Mouse (Mus musculus): ENCODE measurements at regions not wholly inside any gene's neighbourhood (a gene's known extent, or its start where the extent isn't known, plus 50 kb on each side); places are given as distances from the start of the nearest gene placed in this dataset.
A peak's percentile ranks its signal among the peaks of the same experiment; 100 is the strongest.
"Not testable (repeated sequence)": the region's sequence is repeated elsewhere in the genome, so short reads cannot be mapped to it uniquely, and the experiment has no call there.

DNA sequence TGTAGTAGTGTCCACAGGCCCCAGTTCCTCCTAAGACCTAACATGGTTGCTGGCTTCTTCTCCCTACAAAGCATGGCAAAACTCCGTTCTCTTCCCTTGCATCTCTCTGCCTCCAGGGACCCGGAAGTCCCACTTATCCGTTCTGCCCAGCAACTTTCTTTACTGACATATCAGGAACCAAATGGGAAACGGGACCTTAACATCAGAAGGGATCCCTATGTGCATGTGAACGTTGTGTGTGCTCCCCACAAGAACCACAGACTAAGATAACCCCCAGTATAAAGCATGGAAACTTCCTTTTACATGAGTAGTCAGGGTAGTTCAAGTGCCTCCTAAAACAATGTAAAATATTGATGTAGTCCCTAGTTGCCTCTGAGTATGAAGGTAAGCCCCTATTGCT, 61.6 kb downstream of the Zxdb start:
- Histone ChIP-seq H3K4me2 (no peak overlapping the region), H3K4me3 (no peak overlapping the region), H3K27me3 (no peaks in the 10 kb centered on the region), H3K27ac (replicated peaks) (no peak overlapping the region), H3K9me3 (no peaks in the 10 kb centered on the region), H3K36me3 (no peaks in the 10 kb centered on the region), H3K4me1 (replicated peaks) (no peaks in the 10 kb centered on the region), H3K9ac (no peak overlapping the region)
- 76% methylated on average over 5 of the region's 5 CpGs for WGBS
- ATAC-seq (ENCODE audit: low read depth) = no peak

DNA sequence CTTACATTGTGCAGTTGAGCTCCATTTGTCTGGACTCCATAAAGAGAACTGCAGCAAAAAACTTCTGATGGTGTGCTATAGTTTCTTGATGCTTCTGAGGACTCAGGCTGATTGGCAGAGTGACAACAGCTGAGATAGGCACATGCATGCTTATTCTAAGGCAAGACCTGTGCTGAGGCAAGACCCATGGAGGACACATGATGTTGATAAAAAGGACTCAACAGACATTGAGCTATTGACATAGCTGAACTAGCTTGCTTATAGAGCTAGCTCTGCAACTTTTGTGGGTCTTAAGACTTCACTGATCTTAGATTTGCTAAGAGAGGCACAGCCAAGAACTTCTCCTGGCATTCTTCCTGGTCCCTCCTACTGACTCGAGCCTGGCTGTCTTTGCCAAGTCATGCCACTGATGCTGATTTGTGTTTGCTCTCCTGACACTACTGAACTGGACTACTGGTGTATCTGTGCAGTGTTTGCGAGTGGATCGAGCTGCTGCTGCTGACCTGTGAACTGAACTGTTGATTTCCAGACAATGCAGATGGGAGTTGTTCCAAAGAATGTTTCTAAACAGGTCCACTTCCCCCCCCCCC, 64.1 kb downstream of the Zxdb start:
- no peak overlapping the region for H3K9ac ChIP-seq
- 76% methylated on average over 3 of the region's 3 CpGs for WGBS
- H3K27ac ChIP-seq (replicated peaks) = no peak overlapping the region
- H3K9me3 ChIP-seq = no peaks in the 10 kb centered on the region
- H3K4me2 ChIP-seq = no peak overlapping the region
- H3K4me1 ChIP-seq (replicated peaks) = no peaks in the 10 kb centered on the region
- H3K4me3 ChIP-seq = no peak overlapping the region
- H3K36me3 ChIP-seq = no peaks in the 10 kb centered on the region
- no peaks in the 10 kb centered on the region for H3K27me3 ChIP-seq
- ATAC-seq (ENCODE audit: low read depth) = no peak

DNA sequence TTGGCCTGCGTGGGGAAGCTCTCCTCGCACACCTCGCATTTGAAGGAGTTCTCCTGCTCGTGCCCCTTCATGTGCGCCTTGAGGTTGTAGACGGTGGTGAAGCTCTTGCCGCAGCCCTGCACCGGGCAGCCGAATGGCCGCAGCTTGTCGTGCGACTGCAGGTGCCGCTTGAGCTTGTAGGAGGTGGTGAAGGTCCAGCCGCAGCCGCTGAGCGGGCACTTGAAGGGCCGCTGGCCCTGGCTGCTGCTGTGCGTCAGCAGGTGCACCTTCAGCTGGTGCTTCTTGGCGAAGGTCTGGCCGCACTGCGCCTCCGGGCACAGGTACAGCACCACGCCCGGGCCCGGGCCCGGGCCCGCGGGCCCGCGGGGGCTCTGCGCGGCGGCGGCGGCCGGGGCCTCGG, 72.5 kb downstream of the Zxdb start:
- H3K36me3 ChIP-seq; H3K27ac ChIP-seq (replicated peaks); H3K4me2 ChIP-seq; H3K9me3 ChIP-seq; H3K27me3 ChIP-seq; H3K4me3 ChIP-seq; H3K4me1 ChIP-seq (replicated peaks); H3K9ac ChIP-seq: not testable (repeated sequence)
- ATAC-seq (ENCODE audit: low read depth) = peak; percentile 32; the same call in 1 of the 2 replicates
- no CpG with 5 or more reads among the region's 37 CpGs for WGBS

DNA sequence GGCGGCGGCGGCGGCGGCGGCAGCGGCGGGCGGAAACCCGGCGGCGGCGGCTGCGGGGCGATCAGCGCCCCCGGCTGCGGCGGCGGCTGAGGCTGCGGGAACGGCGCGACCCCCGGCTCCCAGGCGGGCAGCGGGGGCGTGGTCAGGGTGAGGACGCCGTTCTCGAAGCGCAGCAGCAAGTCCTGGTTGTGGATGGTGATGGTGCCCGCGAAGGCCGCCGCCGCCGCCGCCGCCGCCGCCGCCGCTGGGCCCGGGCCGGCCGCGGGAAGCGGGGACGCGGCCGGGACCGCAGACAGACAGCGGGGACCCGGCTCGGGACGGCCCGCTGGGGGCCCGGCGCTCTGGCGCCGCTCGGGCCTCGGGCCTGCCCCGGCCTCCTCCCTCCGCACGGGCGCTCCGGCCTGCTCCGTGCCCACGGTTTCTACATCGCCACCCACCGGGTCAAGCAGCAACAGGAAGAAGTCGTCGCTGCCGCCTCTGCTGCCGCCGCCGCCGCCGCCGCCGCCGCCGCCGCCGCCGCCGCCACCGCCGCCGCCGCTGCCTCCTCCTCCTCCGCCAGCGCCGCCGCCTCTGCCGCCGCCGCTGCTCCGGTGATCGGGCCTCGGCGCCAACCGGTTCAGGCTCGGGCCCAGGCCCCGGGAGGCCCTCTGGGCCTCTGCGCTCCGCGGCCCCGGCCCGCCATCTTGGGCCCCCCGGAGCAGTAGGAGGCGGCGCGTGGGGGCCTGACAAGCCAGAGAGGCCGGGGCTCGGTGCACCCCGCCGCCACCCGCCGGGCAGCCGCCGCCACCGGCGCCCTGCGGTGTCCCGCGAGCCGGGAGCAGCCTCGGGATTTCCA, 73.2 kb downstream of the Zxdb start:
- not testable (repeated sequence) for H3K4me1 ChIP-seq (replicated peaks); H3K4me2 ChIP-seq

DNA sequence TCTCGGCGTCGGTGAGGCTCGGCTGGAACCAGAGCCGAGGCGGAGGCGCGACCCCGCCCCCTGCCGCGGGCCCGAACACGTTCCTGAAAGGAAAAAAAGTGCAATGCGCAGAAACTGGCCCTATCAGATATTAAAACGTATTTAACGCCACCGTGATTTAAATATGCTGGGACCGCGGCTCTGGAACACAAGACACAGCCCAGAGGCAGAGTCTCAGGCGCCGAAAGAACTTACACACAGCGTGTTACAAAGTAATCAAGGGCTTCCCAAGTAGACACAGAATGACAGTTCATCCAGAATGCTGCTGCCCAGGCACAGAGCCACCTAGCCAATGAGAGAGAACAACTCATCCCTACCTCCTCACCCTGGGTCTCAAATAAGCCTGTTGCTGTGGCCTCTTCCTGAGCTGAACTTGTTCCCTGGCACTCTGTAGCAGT, 73.8 kb downstream of the Zxdb start:
- peak; percentile 57 for ATAC-seq (ENCODE audit: low read depth)
- WGBS = no CpG with 5 or more reads among the region's 22 CpGs
- not testable (repeated sequence) for H3K27ac ChIP-seq (replicated peaks)

More for the DNA sequence above, 73.2 kb downstream of the Zxdb start:
- not testable (repeated sequence) for H3K9me3 ChIP-seq; H3K27me3 ChIP-seq; H3K36me3 ChIP-seq; H3K4me3 ChIP-seq; H3K27ac ChIP-seq (replicated peaks); H3K9ac ChIP-seq
- WGBS = no CpG with 5 or more reads among the region's 131 CpGs
- peak; percentile 81 for ATAC-seq (ENCODE audit: low read depth)

DNA sequence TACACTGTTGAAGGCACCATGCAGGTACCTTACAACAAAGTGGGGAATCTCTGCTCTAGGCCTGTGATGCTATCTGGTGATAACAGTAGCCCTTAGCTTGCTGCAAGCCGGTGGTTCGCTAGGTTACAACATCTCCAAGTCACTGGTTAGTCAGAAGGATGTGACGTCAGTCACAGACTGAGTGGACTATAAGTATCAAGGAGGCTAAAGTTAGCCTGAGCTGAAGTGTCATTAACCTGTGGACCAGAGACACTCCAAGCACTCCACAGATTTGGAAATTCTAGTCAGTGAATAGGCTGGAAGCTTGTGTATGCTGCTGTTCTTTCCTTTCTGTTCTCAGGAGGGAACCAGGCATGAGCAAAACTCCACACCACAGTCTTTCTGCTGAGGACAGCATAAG, 88.4 kb downstream of the Zxdb start:
- H3K9ac ChIP-seq; H3K27me3 ChIP-seq; H3K36me3 ChIP-seq; ATAC-seq (ENCODE audit: low read depth); H3K27ac ChIP-seq (replicated peaks); H3K9me3 ChIP-seq; H3K4me2 ChIP-seq; H3K4me1 ChIP-seq (replicated peaks); H3K4me3 ChIP-seq: not testable (repeated sequence)
- no CpG with 5 or more reads among the region's 3 CpGs for WGBS

More for the DNA sequence above, 73.8 kb downstream of the Zxdb start:
- H3K9ac ChIP-seq; H3K4me2 ChIP-seq; H3K4me3 ChIP-seq; H3K4me1 ChIP-seq (replicated peaks); H3K27me3 ChIP-seq; H3K36me3 ChIP-seq; H3K9me3 ChIP-seq: not testable (repeated sequence)

DNA sequence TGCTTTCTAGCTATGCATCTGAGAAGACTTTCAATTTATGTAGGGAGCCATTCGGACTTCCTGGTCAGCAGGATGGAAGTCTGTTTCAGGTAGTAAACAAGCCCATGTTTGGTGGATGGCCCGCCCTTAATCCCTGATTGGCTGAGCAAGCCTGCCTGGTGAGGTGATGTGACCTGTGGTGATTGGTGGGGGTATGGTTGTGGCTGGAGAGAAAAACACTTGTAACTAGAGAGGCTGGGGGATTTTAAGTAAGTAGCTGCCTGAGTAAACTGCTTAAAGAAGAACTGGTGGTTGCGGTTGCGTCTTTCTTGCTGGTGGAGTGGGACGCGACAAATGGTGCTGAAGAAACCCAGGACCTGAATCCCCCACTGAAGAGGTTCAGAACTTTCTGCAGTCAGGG, 103.2 kb downstream of the Zxdb start:
- not testable (repeated sequence) for H3K27ac ChIP-seq (replicated peaks); H3K4me1 ChIP-seq (replicated peaks); H3K27me3 ChIP-seq; H3K9me3 ChIP-seq; ATAC-seq (ENCODE audit: low read depth); H3K4me3 ChIP-seq; H3K4me2 ChIP-seq; H3K36me3 ChIP-seq; H3K9ac ChIP-seq
- WGBS = 98% methylated on average over 6 of the region's 6 CpGs

DNA sequence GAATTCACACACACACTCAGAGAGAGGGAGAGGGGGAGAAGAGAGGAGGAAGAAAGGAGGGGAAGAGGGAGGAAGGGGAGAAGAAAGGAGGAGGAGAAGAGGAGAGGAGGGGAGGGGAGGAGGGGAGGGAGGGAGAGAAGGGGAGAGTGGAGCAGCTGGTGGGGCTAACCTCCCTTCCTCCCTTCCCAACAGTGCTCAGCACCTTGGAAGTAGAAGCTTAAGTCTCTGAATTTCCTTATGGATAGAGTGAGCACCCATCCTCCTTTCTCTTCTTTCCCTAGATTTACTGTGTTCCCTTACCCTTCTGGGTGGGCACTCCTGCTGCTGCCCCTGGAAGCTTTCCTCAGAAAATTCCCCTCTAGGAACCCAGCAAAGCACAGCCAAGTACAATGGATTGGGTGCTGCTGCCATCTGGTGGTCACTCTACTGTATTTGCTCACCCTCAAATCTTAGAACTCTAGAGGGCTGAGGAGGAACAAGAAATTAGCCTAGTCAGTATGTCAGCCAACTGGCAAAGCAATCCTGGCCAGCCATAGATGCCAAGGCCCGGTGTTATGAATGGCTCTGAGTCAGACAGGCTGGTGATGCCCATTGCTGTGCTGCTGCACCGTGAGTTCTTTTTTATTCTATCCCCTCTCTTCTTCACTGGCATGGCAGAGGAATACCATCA, 119.9 kb downstream of the Zxdb start:
- not testable (repeated sequence) for H3K9me3 ChIP-seq; H3K27me3 ChIP-seq; H3K4me3 ChIP-seq; H3K4me2 ChIP-seq; H3K9ac ChIP-seq; H3K4me1 ChIP-seq (replicated peaks); H3K36me3 ChIP-seq; H3K27ac ChIP-seq (replicated peaks)
- 41% methylated on average over 2 of the region's 2 CpGs for WGBS
- ATAC-seq (ENCODE audit: low read depth) = peak; percentile 86

DNA sequence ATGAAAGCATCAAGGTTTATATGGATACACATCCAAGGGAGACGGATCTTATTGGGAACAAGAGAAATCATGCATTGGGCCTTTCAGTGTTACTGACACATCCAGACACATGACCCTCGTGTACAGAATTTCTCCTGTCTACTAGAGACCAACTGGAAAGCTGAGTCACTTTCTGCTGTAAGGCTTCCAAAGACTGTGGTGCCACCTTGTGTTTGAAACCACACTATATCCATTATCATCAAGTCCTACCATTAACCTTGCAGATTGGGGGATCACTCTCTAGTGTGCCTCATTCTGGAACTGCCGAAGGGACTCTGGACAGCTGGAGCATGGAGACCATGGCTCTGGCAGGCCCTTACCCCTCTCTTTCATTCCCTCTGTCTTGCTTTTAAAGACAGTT, 125.2 kb downstream of the Zxdb start:
- ATAC-seq (ENCODE audit: low read depth); H3K36me3 ChIP-seq: not testable (repeated sequence)

DNA sequence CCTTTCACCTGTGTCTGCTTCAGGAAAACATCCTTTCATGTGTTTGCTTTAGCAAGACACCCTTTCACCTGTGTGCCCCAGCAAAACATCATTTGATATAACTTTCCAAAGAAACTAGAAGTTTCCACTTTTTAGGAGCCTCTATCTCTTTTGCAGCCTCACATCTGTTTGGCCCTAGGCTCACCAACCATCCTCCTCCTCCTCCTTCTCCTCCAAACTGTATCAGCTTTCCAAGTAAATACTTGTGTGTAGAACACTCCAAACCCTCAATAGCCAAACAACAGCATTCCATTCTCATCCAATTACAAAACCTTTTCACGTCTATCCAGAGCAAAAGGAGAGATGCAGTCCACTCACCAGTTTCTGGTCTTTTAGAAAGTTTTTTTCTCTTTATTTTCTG, 133.1 kb downstream of the Zxdb start:
- Histone ChIP-seq H3K36me3 (no peaks in the 10 kb centered on the region), H3K4me2 (no peak overlapping the region), H3K4me1 (replicated peaks) (no peaks in the 10 kb centered on the region), H3K9me3 (no peaks in the 10 kb centered on the region), H3K27me3 (no peaks in the 10 kb centered on the region), H3K4me3 (no peak overlapping the region), H3K27ac (replicated peaks) (no peak overlapping the region), H3K9ac (no peak overlapping the region)
- ATAC-seq (ENCODE audit: low read depth) = no peak
- 77% methylated on average over 1 of the region's 1 CpGs for WGBS

More for the DNA sequence above, 125.2 kb downstream of the Zxdb start:
- WGBS = 100% methylated on average over 1 of the region's 3 CpGs
- H3K4me1 ChIP-seq (replicated peaks); H3K9me3 ChIP-seq; H3K27ac ChIP-seq (replicated peaks); H3K27me3 ChIP-seq; H3K4me2 ChIP-seq; H3K4me3 ChIP-seq; H3K9ac ChIP-seq: not testable (repeated sequence)

DNA sequence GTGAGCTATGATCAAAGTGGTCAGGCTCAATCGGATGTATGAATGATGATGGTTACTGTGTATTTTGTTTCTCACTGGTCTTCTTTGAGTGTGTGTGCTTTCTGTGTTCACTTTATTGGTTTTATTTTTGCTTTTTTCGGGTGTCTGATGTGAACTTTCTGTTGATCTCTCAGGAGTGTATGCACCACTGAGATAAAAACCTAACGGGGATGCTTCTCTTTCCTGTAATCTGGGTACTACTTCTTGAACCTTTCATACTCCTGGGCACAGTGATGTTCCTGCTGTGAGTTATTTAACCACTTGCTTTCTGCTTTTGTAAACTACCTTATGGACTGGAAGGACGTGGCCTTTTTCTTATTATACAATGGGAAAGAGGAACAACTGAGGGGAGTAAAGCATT, 133.6 kb downstream of the Zxdb start:
- WGBS = 77% methylated on average over 4 of the region's 4 CpGs
- H3K9me3 ChIP-seq = no peaks in the 10 kb centered on the region
- no peak overlapping the region for H3K9ac ChIP-seq
- H3K4me3 ChIP-seq = no peak overlapping the region
- no peak overlapping the region for H3K4me2 ChIP-seq
- no peak for ATAC-seq (ENCODE audit: low read depth)
- no peak overlapping the region for H3K27ac ChIP-seq (replicated peaks)
- no peaks in the 10 kb centered on the region for H3K36me3 ChIP-seq
- H3K27me3 ChIP-seq = no peaks in the 10 kb centered on the region
- no peaks in the 10 kb centered on the region for H3K4me1 ChIP-seq (replicated peaks)

DNA sequence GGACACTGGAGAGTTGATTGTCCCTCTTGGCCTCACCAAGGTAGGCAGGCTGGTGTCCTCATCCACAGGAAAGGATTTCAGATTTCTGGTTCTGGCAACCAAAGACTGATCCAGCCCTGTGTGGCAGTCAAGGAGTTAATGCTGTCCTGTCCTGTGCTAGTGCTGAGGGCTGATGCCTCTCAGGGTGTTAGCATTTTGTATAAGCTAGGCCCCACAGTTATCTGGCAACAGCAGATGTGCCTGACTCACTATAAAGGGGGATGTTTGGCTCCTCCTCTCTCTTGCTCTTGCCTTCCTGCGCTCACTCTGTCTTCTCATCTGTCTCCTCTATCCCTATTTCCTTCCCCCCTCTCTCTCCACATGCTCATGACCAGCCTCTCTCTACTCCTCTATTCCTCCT, 138.8 kb downstream of the Zxdb start:
- Histone ChIP-seq H3K27ac (replicated peaks) (no peak overlapping the region), H3K9me3 (no peaks in the 10 kb centered on the region), H3K4me3 (no peak overlapping the region), H3K36me3 (no peaks in the 10 kb centered on the region), H3K4me2 (no peak overlapping the region), H3K4me1 (replicated peaks) (no peaks in the 10 kb centered on the region), H3K9ac (no peak overlapping the region), H3K27me3 (no peaks in the 10 kb centered on the region)
- 100% methylated on average over 1 of the region's 1 CpGs for WGBS
- no peak for ATAC-seq (ENCODE audit: low read depth)
